Mouse (Mus musculus): ENCODE measurements around the gene Cav3. TPM values are rescaled to one million over a fixed set of nuclear protein-coding genes. Genes with fewer than 3 reads are reported as not detected.

The Cav3 gene
- polyA plus RNA-seq, 1 experiment from 2014 or later: 0.86 TPM

DNA sequence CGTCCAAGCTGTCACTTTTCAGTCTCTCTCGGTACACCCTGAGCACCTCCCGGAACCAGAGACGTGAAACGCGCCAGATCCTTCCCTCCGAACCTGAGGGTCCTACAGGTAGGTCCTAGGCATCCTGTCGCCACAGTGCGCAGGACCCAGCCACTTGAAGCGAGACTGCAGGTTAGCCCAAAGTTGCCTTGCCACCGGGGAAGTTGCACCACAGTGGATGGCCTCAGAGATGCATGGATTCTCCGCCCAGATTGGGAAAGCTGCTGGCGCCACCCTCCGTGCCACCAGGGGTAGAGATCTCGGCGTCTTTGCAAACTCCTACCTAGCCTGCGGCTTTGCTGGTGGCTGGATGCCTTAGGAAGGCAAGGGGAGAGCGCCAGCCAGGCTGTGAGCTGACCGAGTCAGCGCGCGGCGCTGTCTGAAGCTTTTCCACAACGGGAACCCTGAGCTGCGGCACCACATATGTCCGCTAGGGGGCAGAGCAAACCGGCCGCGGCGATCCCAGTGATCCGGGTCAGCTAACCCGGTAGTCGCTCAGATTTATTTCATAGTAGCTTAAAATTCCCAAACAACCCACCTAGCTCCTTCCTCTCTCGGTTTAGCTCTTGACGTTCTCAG, 31.4 kb downstream of the Cav3 start:
- Histone ChIP-seq H3K36me3 (ENCODE audit: control insufficient read depth, insufficient read depth, low read length) (no peaks in the 10 kb centered on the region), H3K4me2 (ENCODE audit: low read depth) (peak overlapping the region; percentile 39), H3K4me1 (ENCODE audit: control insufficient read depth, insufficient read depth, low read length) (peaks cover 3% of the 10 kb centered on the region; the same call in 1 of the 2 replicates), H3K27me3 (ENCODE audit: control insufficient read depth, insufficient read depth, low read length) (peaks cover 28% of the 10 kb centered on the region), H3K9ac (ENCODE audit: low read length) (no peak overlapping the region), H3K4me3 (ENCODE audit: low read depth, low read length) (peak overlapping the region; percentile 19), H3K9me3 (ENCODE audit: control insufficient read depth, low read length) (no peaks in the 10 kb centered on the region), H3K27ac (ENCODE audit: low read depth, low read length) (no peak overlapping the region)
- DNase-seq (ENCODE audit: low spot score) (peak; percentile 85), ATAC-seq (ENCODE audit: insufficient read depth, low FRiP score, low TSS enrichment) (peak; percentile 11)
- 2% methylated on average over 35 of the region's 35 CpGs for WGBS

DNA sequence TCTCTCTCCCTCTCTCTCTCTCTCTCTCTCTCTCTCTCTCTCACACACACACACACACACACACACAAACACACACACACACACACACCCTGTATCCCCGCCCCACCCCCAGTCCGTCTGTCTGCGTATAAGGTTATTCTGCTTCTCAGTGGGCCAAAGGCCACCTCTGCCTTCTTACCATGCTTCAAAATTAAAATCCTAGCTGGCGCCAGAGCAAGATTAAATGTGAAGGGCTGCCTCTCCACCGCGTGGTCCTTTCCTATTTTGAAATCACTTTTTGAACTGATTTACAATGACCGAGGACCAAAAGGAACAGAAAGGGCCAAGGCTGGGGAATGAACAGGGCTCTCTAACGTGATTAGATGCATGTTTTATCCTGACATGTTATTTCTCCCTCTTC, 32.2 kb downstream of the Cav3 start:
- Histone ChIP-seq H3K36me3 (ENCODE audit: control insufficient read depth, insufficient read depth, low read length) (no peaks in the 10 kb centered on the region), H3K9ac (ENCODE audit: low read length) (no peak overlapping the region), H3K4me3 (ENCODE audit: low read depth, low read length) (no peak overlapping the region), H3K27me3 (ENCODE audit: control insufficient read depth, insufficient read depth, low read length) (peaks cover 28% of the 10 kb centered on the region), H3K4me2 (ENCODE audit: low read depth) (no peak overlapping the region), H3K9me3 (ENCODE audit: control insufficient read depth, low read length) (no peaks in the 10 kb centered on the region), H3K4me1 (ENCODE audit: control insufficient read depth, insufficient read depth, low read length) (peaks cover 3% of the 10 kb centered on the region; the same call in 1 of the 2 replicates), H3K27ac (ENCODE audit: low read depth, low read length) (no peak overlapping the region)
- DNase-seq (ENCODE audit: low spot score) (no peak), ATAC-seq (ENCODE audit: insufficient read depth, low FRiP score, low TSS enrichment) (no peak)
- 81% methylated on average over 8 of the region's 8 CpGs for WGBS

DNA sequence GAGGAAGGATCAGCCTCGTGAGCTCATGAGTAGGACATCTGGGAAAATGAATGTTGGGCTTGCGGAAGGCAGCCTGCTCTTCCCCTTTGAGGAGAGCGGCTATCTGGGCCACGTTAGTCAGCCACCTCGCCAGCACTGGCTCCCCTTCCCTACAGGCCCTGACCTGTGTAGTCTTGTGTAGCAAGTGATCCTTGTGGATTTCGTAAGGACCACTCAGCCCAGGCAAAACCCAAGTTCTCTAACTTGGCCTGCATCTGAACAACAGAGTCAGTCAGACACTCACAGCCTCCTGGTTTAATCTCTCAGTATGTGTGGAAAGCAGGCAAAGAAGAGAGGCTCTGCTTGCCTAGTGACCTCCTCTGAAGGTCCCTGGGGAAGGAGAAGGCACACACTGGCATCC, 33.4 kb downstream of the Cav3 start:
- ATAC-seq (ENCODE audit: insufficient read depth, low FRiP score, low TSS enrichment): no peak
- peaks cover 28% of the 10 kb centered on the region for H3K27me3 ChIP-seq (ENCODE audit: control insufficient read depth, insufficient read depth, low read length)
- no peaks in the 10 kb centered on the region for H3K36me3 ChIP-seq (ENCODE audit: control insufficient read depth, insufficient read depth, low read length)
- no peaks in the 10 kb centered on the region for H3K9me3 ChIP-seq (ENCODE audit: control insufficient read depth, low read length)
- DNase-seq (ENCODE audit: low spot score): no peak
- no peak overlapping the region for H3K27ac ChIP-seq (ENCODE audit: low read depth, low read length)
- WGBS: 85% methylated on average over 6 of the region's 6 CpGs
- no peak overlapping the region for H3K9ac ChIP-seq (ENCODE audit: low read length)
- H3K4me1 ChIP-seq (ENCODE audit: control insufficient read depth, insufficient read depth, low read length): peaks cover 3% of the 10 kb centered on the region; the same call in 1 of the 2 replicates
- no peak overlapping the region for H3K4me2 ChIP-seq (ENCODE audit: low read depth)
- H3K4me3 ChIP-seq (ENCODE audit: low read depth, low read length): no peak overlapping the region

DNA sequence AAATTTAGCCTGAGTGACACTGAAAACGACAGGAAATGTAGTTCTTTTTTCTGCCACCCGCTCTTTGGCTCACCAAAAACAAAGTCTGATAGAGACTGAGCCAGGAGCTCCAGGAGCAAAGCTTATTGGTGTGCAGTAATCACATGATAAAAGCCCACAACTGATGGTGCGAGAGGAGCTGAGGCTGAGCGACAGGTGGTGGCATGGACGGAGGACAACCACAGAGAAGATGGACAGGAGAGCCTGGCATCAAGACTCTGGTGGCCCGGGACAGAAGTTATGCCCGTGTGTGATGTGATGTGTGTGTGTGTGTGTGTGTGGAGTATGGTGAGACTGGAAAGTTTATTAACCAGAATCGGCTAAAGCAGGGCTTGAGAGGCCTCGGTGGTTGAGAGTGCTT, 34.1 kb downstream of the Cav3 start:
- Histone ChIP-seq H3K4me3 (ENCODE audit: low read depth, low read length) (no peak overlapping the region), H3K27me3 (ENCODE audit: control insufficient read depth, insufficient read depth, low read length) (peaks cover 23% of the 10 kb centered on the region), H3K36me3 (ENCODE audit: control insufficient read depth, insufficient read depth, low read length) (no peaks in the 10 kb centered on the region), H3K4me2 (ENCODE audit: low read depth) (no peak overlapping the region), H3K4me1 (ENCODE audit: control insufficient read depth, insufficient read depth, low read length) (peaks cover 3% of the 10 kb centered on the region; the same call in 1 of the 2 replicates), H3K27ac (ENCODE audit: low read depth, low read length) (no peak overlapping the region), H3K9ac (ENCODE audit: low read length) (no peak overlapping the region), H3K9me3 (ENCODE audit: control insufficient read depth, low read length) (no peaks in the 10 kb centered on the region)
- WGBS: 86% methylated on average over 9 of the region's 9 CpGs
- no peak for DNase-seq (ENCODE audit: low spot score)
- ATAC-seq (ENCODE audit: insufficient read depth, low FRiP score, low TSS enrichment): no peak

DNA sequence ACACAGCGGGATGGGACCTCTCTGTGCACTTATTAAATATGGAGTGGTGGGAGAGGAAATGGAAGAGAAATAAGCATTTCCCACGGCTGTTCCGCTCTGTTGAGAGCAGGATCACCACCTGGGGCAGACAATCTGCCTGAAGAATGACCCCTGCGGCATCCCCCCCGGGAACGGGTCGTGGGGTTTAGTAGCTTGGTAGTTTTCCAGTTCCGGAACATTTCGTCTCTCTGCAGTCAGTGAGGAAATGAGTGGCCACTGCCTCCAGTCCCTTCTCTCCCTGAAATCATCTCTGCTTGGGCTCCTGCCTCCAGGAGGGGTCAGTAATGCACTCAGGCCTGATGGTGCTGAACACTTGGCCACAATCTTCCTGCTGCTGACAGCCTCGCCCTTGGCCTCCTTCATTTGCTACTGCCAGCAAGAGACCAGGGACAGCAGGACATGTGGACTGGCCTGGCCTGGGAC, 35.3 kb downstream of the Cav3 start:
- Histone ChIP-seq H3K9me3 (ENCODE audit: control insufficient read depth, low read length) (no peaks in the 10 kb centered on the region), H3K4me1 (ENCODE audit: control insufficient read depth, insufficient read depth, low read length) (peaks cover 2% of the 10 kb centered on the region; the same call in 1 of the 2 replicates), H3K9ac (ENCODE audit: low read length) (no peak overlapping the region), H3K36me3 (ENCODE audit: control insufficient read depth, insufficient read depth, low read length) (no peaks in the 10 kb centered on the region), H3K27me3 (ENCODE audit: control insufficient read depth, insufficient read depth, low read length) (peaks cover 11% of the 10 kb centered on the region), H3K27ac (ENCODE audit: low read depth, low read length) (no peak overlapping the region), H3K4me3 (ENCODE audit: low read depth, low read length) (no peak overlapping the region), H3K4me2 (ENCODE audit: low read depth) (no peak overlapping the region)
- ATAC-seq (ENCODE audit: insufficient read depth, low FRiP score, low TSS enrichment): no peak
- 42% methylated on average over 10 of the region's 10 CpGs for WGBS
- DNase-seq (ENCODE audit: low spot score): peak; percentile 21

DNA sequence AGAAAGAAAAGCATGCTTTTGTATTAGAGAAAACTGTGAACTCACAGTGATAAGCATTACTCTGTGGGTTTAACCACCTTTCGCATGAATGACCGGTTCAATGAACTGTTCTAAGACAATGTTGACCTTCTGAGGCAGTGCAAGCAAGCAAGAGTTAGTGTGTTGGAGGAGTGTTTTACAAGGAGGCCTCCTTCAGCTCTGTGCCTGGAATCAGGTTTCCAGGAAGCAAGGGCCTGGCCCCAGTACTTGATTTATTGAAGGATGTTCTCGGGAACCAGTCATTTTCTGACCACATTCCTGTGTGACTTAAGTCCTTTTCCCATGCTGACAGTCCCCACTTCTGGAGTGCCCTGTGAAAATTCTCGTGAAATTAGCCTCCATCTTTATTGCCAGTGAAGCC, 35.9 kb downstream of the Cav3 start:
- Histone ChIP-seq H3K4me2 (ENCODE audit: low read depth) (no peak overlapping the region), H3K27me3 (ENCODE audit: control insufficient read depth, insufficient read depth, low read length) (peaks cover 5% of the 10 kb centered on the region), H3K4me3 (ENCODE audit: low read depth, low read length) (no peak overlapping the region), H3K9ac (ENCODE audit: low read length) (no peak overlapping the region), H3K36me3 (ENCODE audit: control insufficient read depth, insufficient read depth, low read length) (no peaks in the 10 kb centered on the region), H3K27ac (ENCODE audit: low read depth, low read length) (no peak overlapping the region), H3K4me1 (ENCODE audit: control insufficient read depth, insufficient read depth, low read length) (no peaks in the 10 kb centered on the region), H3K9me3 (ENCODE audit: control insufficient read depth, low read length) (no peaks in the 10 kb centered on the region)
- DNase-seq (ENCODE audit: low spot score) (no peak), ATAC-seq (ENCODE audit: insufficient read depth, low FRiP score, low TSS enrichment) (no peak)
- WGBS: 36% methylated on average over 4 of the region's 4 CpGs

DNA sequence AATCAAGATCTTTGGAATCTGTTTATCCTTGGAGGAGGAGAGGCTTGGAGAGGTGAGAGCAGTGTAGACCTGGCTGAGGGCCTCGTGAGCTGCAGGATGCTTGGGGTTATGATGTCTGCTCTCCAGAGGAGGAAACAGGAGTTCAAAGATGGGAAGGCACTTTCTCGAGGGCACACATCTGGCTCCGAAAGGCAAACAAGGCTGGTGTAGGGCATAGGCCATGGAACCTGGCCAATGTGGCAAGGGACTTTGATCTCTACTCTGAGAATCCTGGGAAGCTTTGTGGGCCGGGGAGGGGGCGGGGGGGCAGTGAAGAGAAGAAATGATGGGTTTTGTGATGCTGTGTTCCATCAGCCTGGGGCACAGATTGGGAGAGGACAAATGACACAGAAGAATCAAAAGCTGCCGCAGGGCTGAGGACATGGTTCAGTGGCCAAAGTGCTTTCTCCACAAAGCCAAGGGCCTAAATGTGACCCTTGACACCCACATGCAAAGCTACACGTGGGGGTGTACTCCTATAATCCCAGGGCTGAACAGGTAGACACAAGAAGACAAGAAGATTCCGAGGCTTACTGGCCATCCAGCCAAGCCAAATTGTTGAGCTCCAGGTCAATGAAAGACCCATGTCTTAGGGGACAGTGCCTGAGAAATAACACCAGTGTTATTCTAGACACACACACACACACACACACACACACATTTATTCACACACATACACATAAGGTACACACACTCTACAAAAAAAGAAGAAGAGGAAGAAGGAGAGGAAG, 37.2 kb downstream of the Cav3 start:
- Histone ChIP-seq H3K27me3 (ENCODE audit: control insufficient read depth, insufficient read depth, low read length) (no peaks in the 10 kb centered on the region; the same call in 1 of the 2 replicates), H3K27ac (ENCODE audit: low read depth, low read length) (no peak overlapping the region), H3K4me3 (ENCODE audit: low read depth, low read length) (no peak overlapping the region), H3K36me3 (ENCODE audit: control insufficient read depth, insufficient read depth, low read length) (no peaks in the 10 kb centered on the region), H3K4me1 (ENCODE audit: control insufficient read depth, insufficient read depth, low read length) (no peaks in the 10 kb centered on the region), H3K4me2 (ENCODE audit: low read depth) (no peak overlapping the region), H3K9ac (ENCODE audit: low read length) (no peak overlapping the region), H3K9me3 (ENCODE audit: control insufficient read depth, low read length) (no peaks in the 10 kb centered on the region)
- WGBS: 74% methylated on average over 8 of the region's 8 CpGs
- no peak for DNase-seq (ENCODE audit: low spot score)
- ATAC-seq (ENCODE audit: insufficient read depth, low FRiP score, low TSS enrichment): no peak

DNA sequence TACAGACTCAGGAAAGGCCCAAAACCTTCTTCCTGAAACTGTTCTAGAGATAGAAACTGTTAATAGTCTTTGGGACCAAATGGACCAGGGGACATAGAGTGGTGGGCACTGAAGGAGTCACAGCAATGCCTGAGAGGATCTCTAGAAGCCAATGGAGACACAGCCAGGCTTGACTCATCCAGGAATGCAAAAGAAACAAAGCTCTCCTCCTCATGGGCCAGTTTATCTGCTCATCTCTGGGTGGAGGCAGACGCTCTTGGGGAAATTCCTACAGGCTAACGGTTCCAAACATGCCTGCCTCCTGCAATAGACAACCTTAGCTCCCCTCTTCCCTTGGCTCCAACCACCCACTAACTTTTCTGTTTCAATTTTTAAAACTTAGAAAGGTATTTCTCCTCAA, 38.2 kb downstream of the Cav3 start:
- Histone ChIP-seq H3K27me3 (ENCODE audit: control insufficient read depth, insufficient read depth, low read length) (no peaks in the 10 kb centered on the region), H3K27ac (ENCODE audit: low read depth, low read length) (no peak overlapping the region), H3K4me3 (ENCODE audit: low read depth, low read length) (no peak overlapping the region), H3K36me3 (ENCODE audit: control insufficient read depth, insufficient read depth, low read length) (no peaks in the 10 kb centered on the region), H3K9ac (ENCODE audit: low read length) (no peak overlapping the region), H3K4me1 (ENCODE audit: control insufficient read depth, insufficient read depth, low read length) (no peaks in the 10 kb centered on the region), H3K9me3 (ENCODE audit: control insufficient read depth, low read length) (no peaks in the 10 kb centered on the region), H3K4me2 (ENCODE audit: low read depth) (no peak overlapping the region)
- ATAC-seq (ENCODE audit: insufficient read depth, low FRiP score, low TSS enrichment) (no peak), DNase-seq (ENCODE audit: low spot score) (no peak)
- WGBS: 82% methylated on average over 2 of the region's 2 CpGs

DNA sequence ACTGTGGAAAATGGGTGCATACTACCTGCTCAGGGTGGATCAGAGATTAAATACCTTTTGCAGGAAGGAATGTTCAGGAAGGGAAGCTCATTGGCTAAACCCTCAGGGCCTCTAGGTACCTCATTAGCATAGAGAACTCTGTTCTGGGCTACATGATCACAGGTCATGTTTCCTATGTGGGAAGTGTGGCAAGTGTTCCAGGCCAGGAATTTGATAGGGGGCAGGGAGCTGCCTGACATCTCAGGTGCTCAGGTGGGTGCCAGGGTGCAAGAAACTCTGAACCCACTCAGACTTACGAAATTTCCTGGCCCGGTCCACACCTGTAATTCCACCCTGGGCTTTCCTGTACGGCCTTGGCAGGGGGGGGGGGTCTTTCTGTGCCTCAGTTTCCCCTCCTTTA, 39.4 kb downstream of the Cav3 start:
- Histone ChIP-seq H3K27me3 (ENCODE audit: control insufficient read depth, insufficient read depth, low read length) (no peaks in the 10 kb centered on the region), H3K4me1 (ENCODE audit: control insufficient read depth, insufficient read depth, low read length) (no peaks in the 10 kb centered on the region), H3K9ac (ENCODE audit: low read length) (no peak overlapping the region), H3K4me2 (ENCODE audit: low read depth) (no peak overlapping the region), H3K36me3 (ENCODE audit: control insufficient read depth, insufficient read depth, low read length) (no peaks in the 10 kb centered on the region), H3K27ac (ENCODE audit: low read depth, low read length) (no peak overlapping the region), H3K9me3 (ENCODE audit: control insufficient read depth, low read length) (no peaks in the 10 kb centered on the region), H3K4me3 (ENCODE audit: low read depth, low read length) (no peak overlapping the region)
- DNase-seq (ENCODE audit: low spot score): no peak
- ATAC-seq (ENCODE audit: insufficient read depth, low FRiP score, low TSS enrichment): no peak
- 85% methylated on average over 3 of the region's 3 CpGs for WGBS

Measured in neural tube, embryonic 11.5 days (tissue).